Mouse (Mus musculus) cerebellum, adult 2 months (tissue): Measurements from ENCODE around the gene Ttc24. TPM values are rescaled to one million over a fixed set of nuclear protein-coding genes. Genes with fewer than 3 reads are reported as not detected.

ENCODE experiments used
- DNase-seq, 2 experiments: peaks; one replicate each; pipeline ENCODE4 v3.0.0; 2021
- H3K27ac ChIP-seq: fragments of 200-500 bp; 2 replicates; pipeline ENCODE4 v1.5.1; 2012; ENCODE audit warnings: low read length, control low read depth, inconsistent platforms; ENCODE audit not compliant: insufficient read depth
- H3K27me3 ChIP-seq: fragments of 200-500 bp; 2 replicates; pipeline ENCODE4 v1.6.1; 2012; ENCODE audit warnings: inconsistent platforms, mild to moderate bottlenecking, low read length, moderate library complexity; ENCODE audit not compliant: control insufficient read depth, insufficient read depth
- H3K4me1 ChIP-seq: fragments of 200-500 bp; 2 replicates; pipeline ENCODE4 v1.6.1; 2011; ENCODE audit warnings: low read length; ENCODE audit not compliant: control insufficient read depth, insufficient read depth
- H3K4me3 ChIP-seq: fragments of 200-500 bp; replicated peaks from 2 replicates; pipeline ENCODE3; 2011; ENCODE audit warnings: mild to moderate bottlenecking, low read depth, low read length, control low read depth; ENCODE audit not compliant: insufficient read depth
- CTCF ChIP-seq: fragments of 200-500 bp; IDR thresholded peaks from 2 replicates; pipeline ENCODE4 v1.5.1; 2011; ENCODE audit warnings: low read depth, mild to moderate bottlenecking, control low read depth, low read length, moderate library complexity, borderline replicate concordance; ENCODE audit not compliant: insufficient read depth
- POLR2A ChIP-seq: fragments of 200-500 bp; IDR thresholded peaks from 2 replicates; pipeline ENCODE4 v1.6.1; 2011; ENCODE audit warnings: low read length, control low read depth, borderline replicate concordance; ENCODE audit not compliant: insufficient read depth
- WGBS: fragments of 180-500 bp; shearing (Covaris S2); methylation state at CpG from one replicate; pipeline ENCODE4 v1.1.7; 2018; 5-methylcytosine and 5-hydroxymethylcytosine counted together
- polyA plus RNA-seq: library from polyadenylated mRNA; depleted of rRNA; stranded (reverse); fragments of >200 nt; gene quantifications from 2 replicates; pipeline ENCODE4 v1.2.3, GENCODE M21; 2012

Ttc24 gene
- polyA plus RNA-seq, 1 experiment, result not detected

GRCm38 (mm10) chr3:88106126-88106525 lies 28.0 kb upstream of the Ttc24 start:
- Histone ChIP-seq H3K27me3 (no peaks in the 10 kb centered on the region), H3K27ac (no peak overlapping the region), H3K4me1 (no peaks in the 10 kb centered on the region), H3K4me3 (no peak overlapping the region)
- WGBS, result 88% methylated on average over 4 of the region's 4 CpGs
- TF ChIP-seq POLR2A (no peak), CTCF (no peak)
- DNase-seq, result no peak

DNA sequence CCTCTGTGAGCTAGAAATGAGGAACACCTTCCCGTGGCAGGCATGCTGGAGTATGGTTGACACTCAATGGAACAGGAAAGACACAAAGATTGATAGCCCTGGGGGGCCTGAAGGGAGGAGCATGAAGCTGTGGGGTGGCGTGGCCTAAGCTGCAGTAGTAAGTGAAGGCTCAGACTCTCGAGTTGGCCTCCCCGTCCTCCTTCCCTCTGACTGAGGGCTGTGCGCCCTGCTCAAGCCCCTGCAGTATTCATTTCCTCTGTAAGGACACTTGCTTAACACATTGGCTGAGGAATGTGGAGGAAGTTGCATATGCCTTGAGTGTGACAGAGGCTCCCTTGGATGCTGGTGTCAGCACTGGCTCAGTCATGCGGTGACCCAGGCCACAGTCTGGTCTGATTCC lies 24.5 kb upstream of the Ttc24 start:
- DNase-seq, result no peak
- WGBS, result 82% methylated on average over 6 of the region's 6 CpGs
- no peaks in the 10 kb centered on the region for H3K27me3 ChIP-seq
- no peak overlapping the region for H3K27ac ChIP-seq
- no peaks in the 10 kb centered on the region for H3K4me1 ChIP-seq
- no peak overlapping the region for H3K4me3 ChIP-seq
- TF ChIP-seq CTCF, result no peak
- no peak for TF ChIP-seq POLR2A

GRCm38 (mm10) chr3:88102196-88102595 lies 24.1 kb upstream of the Ttc24 start:
- 93% methylated on average over 6 of the region's 6 CpGs for WGBS
- no peak for TF ChIP-seq POLR2A
- no peak for TF ChIP-seq CTCF
- DNase-seq, result no peak
- Histone ChIP-seq H3K4me1 (no peaks in the 10 kb centered on the region), H3K27ac (no peak overlapping the region), H3K4me3 (no peak overlapping the region), H3K27me3 (no peaks in the 10 kb centered on the region)

DNA sequence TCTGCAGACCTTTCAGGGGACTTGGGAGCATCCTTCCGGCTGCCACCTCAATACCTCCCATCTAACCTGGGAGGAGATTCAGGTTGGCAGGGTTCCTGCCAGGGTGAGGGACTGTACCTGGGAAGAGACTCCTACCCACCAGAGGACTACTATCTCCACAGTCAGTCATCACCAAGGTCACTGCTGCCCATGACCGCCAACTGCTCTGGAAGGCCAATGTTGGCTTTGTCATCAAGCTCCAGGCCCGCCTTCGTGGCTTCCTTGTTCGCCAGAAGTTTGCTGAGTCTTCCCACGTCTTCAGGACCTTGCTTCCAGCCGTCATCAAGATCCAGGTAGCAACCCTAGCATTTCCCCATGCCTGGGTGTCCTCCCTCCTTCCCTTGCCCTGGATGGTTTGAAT lies 23.6 kb upstream of the Ttc24 start:
- Histone ChIP-seq H3K27me3 (no peaks in the 10 kb centered on the region), H3K27ac (no peak overlapping the region), H3K4me1 (no peaks in the 10 kb centered on the region), H3K4me3 (no peak overlapping the region)
- no peak for DNase-seq
- WGBS, result 95% methylated on average over 7 of the region's 7 CpGs
- TF ChIP-seq POLR2A, result no peak
- TF ChIP-seq CTCF, result no peak

DNA sequence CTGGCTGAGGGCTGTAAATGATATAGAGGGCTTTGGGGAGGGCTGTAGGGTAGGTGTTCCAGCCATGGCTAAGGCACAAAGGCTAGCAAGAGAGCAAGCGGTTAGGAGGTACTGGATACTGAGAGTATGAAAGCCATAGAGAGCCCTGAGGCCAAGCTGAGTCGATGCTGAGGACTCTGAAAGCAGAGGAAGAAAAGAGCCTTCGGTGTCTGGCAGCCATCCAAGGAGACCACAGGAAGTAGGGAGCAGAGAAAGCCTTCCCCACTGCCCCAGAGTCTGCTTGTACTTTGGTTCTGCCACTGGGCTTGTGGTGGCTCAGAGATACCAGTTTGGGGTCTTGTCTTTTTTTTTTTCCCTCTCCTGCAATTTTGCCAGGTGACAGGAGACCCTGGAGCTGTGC lies 22.1 kb upstream of the Ttc24 start:
- TF ChIP-seq POLR2A (no peak), CTCF (no peak)
- H3K27me3 ChIP-seq, result no peaks in the 10 kb centered on the region
- H3K4me3 ChIP-seq, result no peak overlapping the region
- WGBS, result 34% methylated on average over 3 of the region's 3 CpGs
- H3K27ac ChIP-seq, result no peak overlapping the region
- no peak for DNase-seq
- no peaks in the 10 kb centered on the region for H3K4me1 ChIP-seq

- TF ChIP-seq CTCF (no peak), POLR2A (no peak)
- DNase-seq, result no peak
- Histone ChIP-seq H3K4me1 (no peaks in the 10 kb centered on the region), H3K27ac (no peak overlapping the region), H3K4me3 (no peak overlapping the region), H3K27me3 (no peaks in the 10 kb centered on the region)
- 77% methylated on average over 6 of the region's 6 CpGs for WGBS
Observed at GRCm38 (mm10) chr3:88097666-88098065, 19.6 kb upstream of the Ttc24 start.

- Histone ChIP-seq H3K27me3 (no peaks in the 10 kb centered on the region), H3K4me1 (no peaks in the 10 kb centered on the region), H3K27ac (no peak overlapping the region), H3K4me3 (no peak overlapping the region)
- 79% methylated on average over 5 of the region's 5 CpGs for WGBS
- no peak for TF ChIP-seq CTCF
- TF ChIP-seq POLR2A, result no peak
- DNase-seq, result no peak
Observed at GRCm38 (mm10) chr3:88094126-88094525, 16.0 kb upstream of the Ttc24 start.

DNA sequence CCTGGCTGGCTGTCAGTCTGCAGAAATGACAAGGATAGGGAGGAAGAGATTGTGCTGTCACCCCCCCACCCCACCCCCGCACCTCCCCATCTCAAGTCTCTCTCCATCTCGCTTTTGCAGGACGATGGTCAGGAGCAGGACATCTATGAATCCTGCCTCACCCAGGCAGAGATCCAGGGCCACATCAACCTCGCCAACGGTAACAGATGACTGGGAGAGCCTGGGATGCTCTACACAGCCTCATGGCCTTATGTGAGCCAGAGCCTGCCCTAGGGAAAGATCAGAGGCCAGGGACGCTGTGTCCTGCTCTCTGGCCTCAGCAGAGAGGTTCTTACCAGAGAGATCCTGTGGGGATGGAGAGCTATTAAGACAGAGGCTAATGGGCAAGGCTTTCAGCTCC lies 12.5 kb upstream of the Ttc24 start:
- TF ChIP-seq POLR2A (no peak), CTCF (no peak)
- Histone ChIP-seq H3K27ac (no peak overlapping the region), H3K27me3 (no peaks in the 10 kb centered on the region), H3K4me3 (no peak overlapping the region), H3K4me1 (no peaks in the 10 kb centered on the region)
- peak in 1 of 2 experiments; percentile 51 for DNase-seq
- WGBS, result 56% methylated on average over 6 of the region's 6 CpGs

DNA sequence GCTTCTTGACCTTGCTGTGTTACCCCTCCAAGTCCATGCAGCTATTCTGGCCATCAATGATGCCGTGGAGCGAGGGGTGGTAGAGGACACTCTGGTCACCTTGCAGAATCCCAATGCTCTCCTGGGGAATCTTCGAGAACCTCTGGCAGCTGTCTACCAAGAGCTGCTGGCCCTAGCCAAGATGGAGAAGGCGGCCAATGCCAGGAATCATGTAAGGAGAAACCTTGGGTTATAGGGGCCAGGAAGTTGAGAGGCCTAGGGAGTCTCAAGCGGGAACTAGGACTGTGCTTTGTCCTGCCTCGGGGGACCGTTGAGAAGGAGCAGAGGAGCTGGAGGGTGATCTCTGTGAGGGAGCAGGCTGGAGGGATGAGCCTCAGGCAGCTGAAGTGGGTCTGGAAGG lies 12.0 kb upstream of the Ttc24 start:
- no peak for DNase-seq
- 89% methylated on average over 7 of the region's 7 CpGs for WGBS
- Histone ChIP-seq H3K4me3 (no peak overlapping the region), H3K4me1 (no peaks in the 10 kb centered on the region), H3K27me3 (no peaks in the 10 kb centered on the region), H3K27ac (no peak overlapping the region)
- TF ChIP-seq POLR2A, result no peak
- no peak for TF ChIP-seq CTCF
